Mouse (Mus musculus): ENCODE measurements around the gene Vps26c. TPM values are rescaled to one million over a fixed set of nuclear protein-coding genes. Genes with fewer than 3 reads are reported as not detected.
A peak's percentile ranks its signal among the peaks of the same experiment; 100 is the strongest.

Vps26c gene
- 33.1 and 33.9 TPM in 2 replicates for total RNA-seq (2014; rRNA removed)
- 18.8 and 19.4 TPM in 2 replicates for polyA plus RNA-seq (2012; rRNA removed)

- peaks cover 15% of the 10 kb centered on the region; the same call in 1 of the 2 replicates for H3K4me1 ChIP-seq (ENCODE audit: control insufficient read depth, insufficient read depth, low read length)
- no peaks in the 10 kb centered on the region for H3K27me3 ChIP-seq (ENCODE audit: control insufficient read depth, insufficient read depth, low read length)
- no peaks in the 10 kb centered on the region for H3K36me3 ChIP-seq (ENCODE audit: control insufficient read depth, insufficient read depth, low read length)
- TF ChIP-seq CTCF (IDR thresholded peaks at IDR 0.05; ENCODE audit: low read depth, low read length) (no peak), POLR2A (IDR thresholded peaks at IDR 0.05; ENCODE audit: extremely low read depth, insufficient read depth, low read length) (peak; percentile 87)
- H3K9ac ChIP-seq (ENCODE audit: low read depth, low read length), result peak within 1 kb of the TSS; percentile 96
- H3K79me2 ChIP-seq (ENCODE audit: control insufficient read depth, insufficient read depth, low read length), result peaks cover 15% of the 10 kb centered on the region; the same call in 1 of the 2 replicates
- peak within 1 kb of the TSS; percentile 83 for H3K4me3 ChIP-seq (ENCODE audit: insufficient read depth, low read depth, low read length)
- peak within 1 kb of the TSS; percentile 98 for H3K27ac ChIP-seq (replicated peaks; ENCODE audit: insufficient read depth, low read depth, low read length)
- peak; percentile 90 for DNase-seq (ENCODE audit: extremely low read depth, low read depth, low spot score)
- under 1% methylated on average over 91 of the region's 93 CpGs for WGBS
Measured at GRCm38 (mm10) chr16:94526344-94527151, at the start of gene Vps26c. Gene Vps26c, minus strand, starts transcription at chr16:94526830.

GRCm38 (mm10) chr16:94575757-94576156 is 49.1 kb upstream of the Vps26c start:
- TF ChIP-seq CTCF (IDR thresholded peaks at IDR 0.05; ENCODE audit: low read depth, low read length) (no peak), POLR2A (IDR thresholded peaks at IDR 0.05; ENCODE audit: extremely low read depth, insufficient read depth, low read length) (no peak)

DNA sequence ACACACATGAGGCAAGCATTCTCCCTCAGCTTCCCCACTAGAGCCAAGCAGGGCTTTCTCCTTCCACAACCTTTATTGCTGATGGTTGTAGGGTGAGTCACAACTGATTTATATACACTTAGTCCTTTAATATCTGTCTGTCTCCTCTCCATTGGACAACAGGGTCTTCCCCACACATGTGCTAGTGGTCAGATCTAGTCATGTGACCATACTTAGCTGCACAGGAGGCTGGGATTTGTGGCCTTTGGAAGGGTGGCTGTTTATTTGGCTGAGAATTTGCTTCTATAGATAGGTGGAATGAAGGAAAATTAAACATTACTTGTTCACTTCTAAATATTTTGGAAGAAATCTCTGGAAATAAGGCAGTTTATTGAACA is 48.1 kb upstream of the Vps26c start:
- peaks cover 31% of the 10 kb centered on the region for H3K4me1 ChIP-seq (ENCODE audit: control insufficient read depth, insufficient read depth, low read length)
- H3K27ac ChIP-seq (replicated peaks; ENCODE audit: insufficient read depth, low read depth, low read length), result no peak overlapping the region
- no peak for TF ChIP-seq CTCF (IDR thresholded peaks at IDR 0.05; ENCODE audit: low read depth, low read length)
- no peak for TF ChIP-seq POLR2A (IDR thresholded peaks at IDR 0.05; ENCODE audit: extremely low read depth, insufficient read depth, low read length)
- H3K9ac ChIP-seq (ENCODE audit: low read depth, low read length), result no peak overlapping the region
- peaks cover 65% of the 10 kb centered on the region for H3K79me2 ChIP-seq (ENCODE audit: control insufficient read depth, insufficient read depth, low read length)
- no peak overlapping the region for H3K4me3 ChIP-seq (ENCODE audit: insufficient read depth, low read depth, low read length)
- H3K27me3 ChIP-seq (ENCODE audit: control insufficient read depth, insufficient read depth, low read length), result no peaks in the 10 kb centered on the region
- no peak for DNase-seq (ENCODE audit: extremely low read depth, low read depth, low spot score)
- no peaks in the 10 kb centered on the region for H3K36me3 ChIP-seq (ENCODE audit: control insufficient read depth, insufficient read depth, low read length)

More at GRCm38 (mm10) chr16:94575757-94576156, 49.1 kb upstream of the Vps26c start:
- Histone ChIP-seq H3K9ac (ENCODE audit: low read depth, low read length) (no peak overlapping the region), H3K27ac (replicated peaks; ENCODE audit: insufficient read depth, low read depth, low read length) (no peak overlapping the region), H3K36me3 (ENCODE audit: control insufficient read depth, insufficient read depth, low read length) (no peaks in the 10 kb centered on the region), H3K4me1 (ENCODE audit: control insufficient read depth, insufficient read depth, low read length) (peaks cover 36% of the 10 kb centered on the region), H3K27me3 (ENCODE audit: control insufficient read depth, insufficient read depth, low read length) (no peaks in the 10 kb centered on the region), H3K4me3 (ENCODE audit: insufficient read depth, low read depth, low read length) (no peak overlapping the region), H3K79me2 (ENCODE audit: control insufficient read depth, insufficient read depth, low read length) (peaks cover 69% of the 10 kb centered on the region)
- 12% methylated on average over 5 of the region's 5 CpGs for WGBS
- peak; percentile 55 for DNase-seq (ENCODE audit: extremely low read depth, low read depth, low spot score)

GRCm38 (mm10) chr16:94574025-94574717 is 47.5 kb upstream of the Vps26c start:
- no peak for DNase-seq (ENCODE audit: extremely low read depth, low read depth, low spot score)
- Histone ChIP-seq H3K4me3 (ENCODE audit: insufficient read depth, low read depth, low read length) (no peak overlapping the region), H3K36me3 (ENCODE audit: control insufficient read depth, insufficient read depth, low read length) (no peaks in the 10 kb centered on the region), H3K9ac (ENCODE audit: low read depth, low read length) (no peak overlapping the region), H3K4me1 (ENCODE audit: control insufficient read depth, insufficient read depth, low read length) (peaks cover 30% of the 10 kb centered on the region), H3K27me3 (ENCODE audit: control insufficient read depth, insufficient read depth, low read length) (no peaks in the 10 kb centered on the region), H3K27ac (replicated peaks; ENCODE audit: insufficient read depth, low read depth, low read length) (no peak overlapping the region), H3K79me2 (ENCODE audit: control insufficient read depth, insufficient read depth, low read length) (peaks cover 59% of the 10 kb centered on the region)
- TF ChIP-seq POLR2A (IDR thresholded peaks at IDR 0.05; ENCODE audit: extremely low read depth, insufficient read depth, low read length), result no peak
- TF ChIP-seq CTCF (IDR thresholded peaks at IDR 0.05; ENCODE audit: low read depth, low read length), result no peak
- 90% methylated on average over 3 of the region's 3 CpGs for WGBS

DNA sequence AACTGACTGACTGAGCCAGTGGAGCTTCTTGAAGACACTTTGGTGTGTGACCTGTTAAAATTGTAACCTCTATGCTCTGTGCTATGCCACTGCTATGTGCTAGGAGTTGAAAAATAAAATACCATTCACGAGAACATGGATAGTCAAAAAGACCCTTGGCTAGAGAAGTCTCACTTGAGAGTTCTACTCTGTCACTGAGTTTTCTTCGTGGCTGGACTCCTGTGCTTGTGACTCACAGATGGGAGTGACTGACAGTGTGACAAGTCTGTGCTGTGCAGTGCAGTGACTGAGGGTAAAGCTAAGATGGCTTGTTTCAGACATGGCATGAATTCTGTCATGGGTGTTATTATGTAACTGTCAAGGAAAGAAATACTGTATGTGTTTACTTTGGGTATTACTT is 45.8 kb upstream of the Vps26c start:
- Histone ChIP-seq H3K27ac (replicated peaks; ENCODE audit: insufficient read depth, low read depth, low read length) (no peak overlapping the region), H3K4me3 (ENCODE audit: insufficient read depth, low read depth, low read length) (no peak overlapping the region), H3K79me2 (ENCODE audit: control insufficient read depth, insufficient read depth, low read length) (peaks cover 45% of the 10 kb centered on the region), H3K27me3 (ENCODE audit: control insufficient read depth, insufficient read depth, low read length) (no peaks in the 10 kb centered on the region), H3K36me3 (ENCODE audit: control insufficient read depth, insufficient read depth, low read length) (no peaks in the 10 kb centered on the region), H3K9ac (ENCODE audit: low read depth, low read length) (no peak overlapping the region), H3K4me1 (ENCODE audit: control insufficient read depth, insufficient read depth, low read length) (peaks cover 24% of the 10 kb centered on the region)
- 24% methylated on average over 2 of the region's 2 CpGs for WGBS
- no peak for DNase-seq (ENCODE audit: extremely low read depth, low read depth, low spot score)
- TF ChIP-seq CTCF (IDR thresholded peaks at IDR 0.05; ENCODE audit: low read depth, low read length) (no peak), POLR2A (IDR thresholded peaks at IDR 0.05; ENCODE audit: extremely low read depth, insufficient read depth, low read length) (no peak)

All from liver, adult 2 months (tissue).